Mouse (Mus musculus) heart, postnatal 25 days (tissue): ENCODE data around the gene Pmch. TPM values are rescaled to one million over a fixed set of nuclear protein-coding genes. Genes with fewer than 3 reads are reported as not detected.

Experiments used
- DNase-seq: peaks from one replicate; pipeline ENCODE4 v3.0.0; 2022; ENCODE audit warnings: low spot score
- intact Hi-C: fragments of 180-260 bp; cut with DNase I; formaldehyde crosslinking; loops from one replicate; pipeline ENCODE4 v1.15.1; 2025
- total RNA-seq, 2 experiments: library from RNA; stranded (reverse); gene quantifications; 2 replicates each; pipeline ENCODE4 v1.2.3; 2021

Gene Pmch
- not detected for total RNA-seq

- intact Hi-C loops: no loop called here
- no peak for DNase-seq
Measured at GRCm38 (mm10) chr10:88090772-88091171, at the start of gene Pmch. Gene Pmch, plus strand, starts transcription at chr10:88091072.

GRCm38 (mm10) chr10:88044297-88044696, 46.6 kb upstream of the Pmch start:
- no peak for DNase-seq
- intact Hi-C loops: no loop called here

- DNase-seq: no peak
- intact Hi-C loops: no loop called here
Measured at GRCm38 (mm10) chr10:88046098-88046771, 44.6 kb upstream of the Pmch start.

- DNase-seq: no peak
- intact Hi-C loops: no loop called here
Measured at GRCm38 (mm10) chr10:88054233-88054985, 36.5 kb upstream of the Pmch start.

DNA sequence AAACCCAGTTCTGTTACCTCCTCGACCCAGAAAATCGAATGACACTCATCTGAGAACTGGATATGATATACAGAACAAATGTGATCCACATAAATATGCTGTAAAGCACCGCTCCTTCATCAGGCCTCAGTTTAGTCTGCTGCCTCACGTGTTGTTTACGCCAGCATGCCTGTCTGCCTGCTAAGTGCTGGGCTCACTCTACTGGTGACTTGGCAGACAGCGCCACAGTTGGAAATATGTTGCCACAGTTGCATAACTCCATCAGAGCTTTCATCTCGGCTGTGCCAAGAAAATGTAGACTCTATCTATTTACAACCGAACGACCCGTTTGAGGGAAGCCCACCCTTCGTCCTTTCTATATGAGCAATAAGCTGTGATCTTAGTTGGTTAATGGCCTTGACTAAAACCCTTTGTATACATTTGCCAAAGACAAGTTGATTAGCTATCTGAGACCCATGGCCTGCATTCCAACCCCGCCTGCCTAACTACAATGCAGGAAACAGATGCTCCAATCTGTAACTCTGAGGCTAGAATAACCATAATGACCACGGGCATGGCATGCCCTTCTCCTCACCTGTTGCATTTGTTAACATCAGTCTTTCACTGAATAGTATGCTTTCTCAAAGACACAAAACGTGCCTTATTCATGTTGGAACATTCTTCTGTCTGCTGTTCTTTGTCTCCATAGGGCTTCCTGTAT, 33.8 kb upstream of the Pmch start:
- DNase-seq: no peak
- intact Hi-C loops: no loop called here

- intact Hi-C loops: no loop called here
Measured at GRCm38 (mm10) chr10:88063436-88063835, 27.4 kb upstream of the Pmch start.

GRCm38 (mm10) chr10:88064872-88065271, 26.0 kb upstream of the Pmch start:
- no peak for DNase-seq
- intact Hi-C loops: no loop called here

More at GRCm38 (mm10) chr10:88063436-88063835, 27.4 kb upstream of the Pmch start:
- DNase-seq: no peak

GRCm38 (mm10) chr10:88067377-88067776, 23.5 kb upstream of the Pmch start:
- intact Hi-C loops: no loop called here
- no peak for DNase-seq

DNA sequence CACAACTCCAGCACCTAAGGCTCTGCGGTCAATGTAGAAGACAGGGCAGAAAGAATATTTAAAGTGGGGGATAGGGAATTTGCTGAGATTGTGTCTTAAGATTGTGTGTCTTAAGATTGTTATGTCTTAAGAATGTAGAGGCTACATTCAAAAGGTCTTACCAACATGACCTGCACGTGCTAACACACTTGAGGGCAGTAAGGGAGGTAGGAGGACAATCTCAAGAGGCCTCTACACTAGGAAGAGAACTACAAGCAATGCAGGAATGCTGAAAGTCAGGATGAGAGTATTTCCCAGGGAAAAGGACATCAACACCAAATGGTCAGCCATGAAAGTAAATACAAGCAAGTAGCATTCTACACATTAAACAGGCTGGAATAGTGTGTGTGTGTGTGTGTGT, 15.3 kb downstream of the Pmch start:
- DNase-seq: no peak
- intact Hi-C loops: no loop called here

DNA sequence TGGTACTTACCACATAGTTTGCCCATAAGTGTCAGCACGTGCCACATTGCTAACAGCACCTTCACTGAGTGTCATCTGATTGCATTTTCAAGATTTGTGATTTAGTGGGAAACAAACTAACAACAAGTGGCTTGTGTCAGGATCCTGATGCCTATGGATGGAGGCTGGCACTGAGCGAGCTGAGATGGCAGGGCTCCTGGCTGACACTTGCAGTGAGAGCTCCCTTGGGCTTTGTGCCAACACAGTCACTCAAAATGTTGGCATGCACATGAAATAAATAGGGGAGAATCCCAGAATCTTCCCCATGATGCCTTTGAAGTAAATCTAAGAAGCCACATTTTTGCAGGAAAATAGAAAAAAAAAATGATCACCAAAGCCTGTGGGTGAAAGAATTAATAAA, 22.4 kb downstream of the Pmch start:
- no peak for DNase-seq
- intact Hi-C loops: no loop called here

- intact Hi-C loops: loop anchor here (2.0 kb wide), 1 partner anchor 265 kb away; no protein-coding TSS in a partner anchor
- DNase-seq: no peak
Measured at GRCm38 (mm10) chr10:88119721-88120120, 28.8 kb downstream of the Pmch start.

GRCm38 (mm10) chr10:88135630-88136029, 44.8 kb downstream of the Pmch start:
- intact Hi-C loops: no loop called here
- no peak for DNase-seq

Other genes starting within 250 kb of the Pmch start
- 10 to 100 TPM; 15.8 to 23.0 TPM for gene Igf1, start 232.8 kb upstream of the Pmch start, total RNA-seq
- gene Parpbp, start 55.9 kb downstream of the Pmch start, total RNA-seq: under 1 TPM; 0.16 to 0.45 TPM
- 1 to 10 TPM; 7.3 to 8.0 TPM for gene Nup37, start 55.9 kb downstream of the Pmch start, total RNA-seq
- 10 to 100 TPM; 25.8 to 29.7 TPM for gene Washc3, start 110.0 kb downstream of the Pmch start, total RNA-seq